Mouse (Mus musculus) hindbrain, postnatal 0 days (tissue): ENCODE data around the gene Dnah10. TPM values are rescaled to one million over a fixed set of nuclear protein-coding genes. Genes with fewer than 3 reads are reported as not detected.
A peak's percentile ranks its signal among the peaks of the same experiment; 100 is the strongest.

Source experiments
- ATAC-seq: fragments of 200-750 bp; cut with Nextera tagmentation; 2 replicates; pipeline ENCODE4 v1.8.0; 2017; ENCODE audit warnings: mild to moderate bottlenecking, moderate TSS enrichment, moderate library complexity
- DNase-seq: peaks from one replicate; pipeline ENCODE4 v3.0.0-alpha.2; 2015; ENCODE audit warnings: low spot score
- H3K27ac ChIP-seq: fragments of 300-500 bp; sonication (generic); 2 replicates; pipeline ENCODE4 v1.5.1; 2014; ENCODE audit warnings: mild to moderate bottlenecking
- H3K27me3 ChIP-seq: fragments of 300-500 bp; sonication (generic); 2 replicates; pipeline ENCODE4 v1.6.1; 2014; ENCODE audit warnings: low read length, mixed read lengths; ENCODE audit not compliant: insufficient read depth
- H3K36me3 ChIP-seq: fragments of 300-500 bp; sonication (generic); 2 replicates; pipeline ENCODE4 v1.6.1; 2014; ENCODE audit warnings: low read length, mixed read lengths; ENCODE audit not compliant: insufficient read depth
- H3K4me1 ChIP-seq: fragments of 300-500 bp; sonication (generic); 2 replicates; pipeline ENCODE4 v1.6.1; 2014; ENCODE audit warnings: antibody characterized with exemption, low read length, mixed read lengths; ENCODE audit not compliant: insufficient read depth
- H3K4me2 ChIP-seq: fragments of 300-500 bp; sonication (generic); 2 replicates; pipeline ENCODE4 v1.6.1; 2014; ENCODE audit warnings: low read depth, mild to moderate bottlenecking, low read length, moderate library complexity, mixed read lengths
- H3K4me3 ChIP-seq: fragments of 300-500 bp; sonication (generic); 2 replicates; pipeline ENCODE4 v1.5.1; 2014; ENCODE audit warnings: low read length
- H3K9ac ChIP-seq: fragments of 300-500 bp; sonication (generic); replicated peaks from 2 replicates; pipeline ENCODE4 v1.6.1; 2014; ENCODE audit warnings: mild to moderate bottlenecking, low read length, moderate library complexity, mixed read lengths
- H3K9me3 ChIP-seq: fragments of 300-500 bp; sonication (generic); 2 replicates; pipeline ENCODE4 v1.6.1; 2016; ENCODE audit warnings: low read length, mixed read lengths
- CTCF ChIP-seq: IDR thresholded peaks from 2 replicates; pipeline ENCODE4 v1.5.1; 2016; ENCODE audit warnings: antibody characterized with exemption, control low read depth, low read depth
- WGBS: fragments of 180-500 bp; shearing (Covaris S2); extraction: QIAGEN DNeasy Blood & Tissue Kit; methylation state at CpG from one replicate; pipeline ENCODE4 v1.1.7; 2014; 5-methylcytosine and 5-hydroxymethylcytosine counted together
- polyA plus RNA-seq: library from polyadenylated mRNA; unstranded; fragments of >200 nt; fragmentation: Nextera tagmentation; extraction: Ambion mirVana; gene quantifications from 2 replicates; pipeline ENCODE4 v1.2.1, GENCODE M21; 2015
- total RNA-seq: library from RNA; depleted of rRNA; stranded (reverse); fragments of >200 nt; gene quantifications from 2 replicates; pipeline ENCODE4 v1.2.3, GENCODE M21; 2014

Dnah10 gene
- total and polyA plus RNA-seq, 2 experiments from 2014 or later, result 0.31 to 3.0 TPM

DNA sequence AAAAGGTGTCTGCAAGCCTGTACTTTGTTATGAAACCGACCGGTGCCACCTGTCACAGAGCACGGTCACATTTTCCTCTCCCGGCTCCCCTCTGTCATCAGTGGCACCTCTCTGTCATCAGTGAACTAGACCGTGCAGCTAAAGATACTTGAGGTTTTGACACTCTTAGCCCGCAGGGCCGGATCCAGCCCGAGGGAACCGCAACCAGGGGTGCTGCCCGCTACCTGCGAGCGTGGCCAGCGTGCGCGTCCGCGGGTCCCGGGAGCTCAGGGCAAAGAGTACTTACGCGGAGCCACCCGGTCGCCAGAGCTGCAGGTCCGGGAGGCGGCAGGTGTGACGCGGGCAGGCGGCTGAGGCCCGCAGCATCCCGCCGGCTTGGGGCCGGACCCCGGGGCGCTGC is 136.6 kb downstream of the Dnah10 start:
- no peak for ATAC-seq

DNA sequence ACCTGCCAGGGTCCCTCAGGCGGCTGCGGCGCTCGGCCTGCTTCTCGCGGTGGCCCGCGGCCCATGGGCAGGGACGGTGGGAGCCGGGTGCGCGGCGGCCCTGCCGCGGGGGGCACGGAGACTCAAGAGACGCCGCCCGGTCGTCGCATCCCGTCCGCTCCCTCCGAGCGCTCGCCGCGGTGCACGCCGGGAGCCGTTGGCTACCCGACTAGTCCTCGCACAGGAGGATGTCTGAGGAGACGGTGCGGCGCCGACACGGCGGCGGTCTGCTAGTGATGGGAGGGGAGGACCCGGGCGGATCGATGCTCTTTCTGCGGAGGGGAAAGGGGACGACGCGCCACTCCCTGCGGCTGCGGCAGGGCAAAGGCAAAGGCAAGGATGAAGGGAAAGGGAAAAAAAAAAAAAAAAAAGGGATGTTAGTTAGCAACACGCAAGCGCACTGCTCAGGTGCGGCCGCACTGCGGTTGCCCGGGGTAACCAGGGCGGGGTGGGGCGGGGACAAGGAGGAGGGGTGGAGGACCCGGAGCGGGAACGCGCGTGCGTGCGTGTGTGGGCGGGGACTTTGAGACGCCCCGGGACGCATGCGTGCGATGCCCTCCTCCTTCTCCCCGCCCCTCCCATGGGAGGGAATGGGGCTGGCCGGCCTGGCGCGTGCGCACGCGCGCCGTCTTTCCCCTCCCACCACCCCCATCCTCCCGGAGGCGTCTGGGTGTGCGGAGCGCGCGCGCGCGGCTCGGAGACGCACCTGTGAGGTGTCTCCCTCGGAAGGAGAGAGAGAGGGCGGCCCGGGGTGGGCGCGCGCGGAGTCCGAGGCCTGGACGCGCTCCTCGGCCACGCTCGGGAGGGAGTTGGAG is 137.4 kb downstream of the Dnah10 start, which contains the start of the genes Ccdc92 and Zfp664:
Gene Ccdc92, minus strand, starts transcription at position 412 of the 854 bp plus-strand sequence.
Gene Zfp664, plus strand, starts transcription at position 679 of the 854 bp plus-strand sequence.
- peak within 1 kb of the TSS; percentile 92 for H3K27ac ChIP-seq
- TF ChIP-seq CTCF, result no peak
- peak within 1 kb of the TSS; percentile 90 for H3K4me2 ChIP-seq
- no peaks in the 10 kb centered on the region for H3K27me3 ChIP-seq
- peak within 1 kb of the TSS; percentile 98 for H3K4me3 ChIP-seq
- under 1% methylated on average over 88 of the region's 103 CpGs for WGBS
- H3K9ac ChIP-seq, result peak within 1 kb of the TSS; percentile 88
- peak; percentile 100 for DNase-seq
- H3K9me3 ChIP-seq, result no peaks in the 10 kb centered on the region
- peak; percentile 97 for ATAC-seq
- no peaks in the 10 kb centered on the region for H3K36me3 ChIP-seq
- H3K4me1 ChIP-seq, result peaks cover 6% of the 10 kb centered on the region

More for the DNA sequence above, 136.6 kb downstream of the Dnah10 start:
- Histone ChIP-seq H3K27ac (peak overlapping the region; percentile 92), H3K36me3 (no peaks in the 10 kb centered on the region), H3K4me3 (peak overlapping the region; percentile 98), H3K9ac (peak overlapping the region; percentile 88), H3K9me3 (no peaks in the 10 kb centered on the region), H3K27me3 (no peaks in the 10 kb centered on the region), H3K4me1 (peaks cover 6% of the 10 kb centered on the region), H3K4me2 (peak overlapping the region; percentile 90)
- no peak for TF ChIP-seq CTCF
- peak; percentile 20 for DNase-seq
- 0% methylated on average over 31 of the region's 33 CpGs for WGBS

DNA sequence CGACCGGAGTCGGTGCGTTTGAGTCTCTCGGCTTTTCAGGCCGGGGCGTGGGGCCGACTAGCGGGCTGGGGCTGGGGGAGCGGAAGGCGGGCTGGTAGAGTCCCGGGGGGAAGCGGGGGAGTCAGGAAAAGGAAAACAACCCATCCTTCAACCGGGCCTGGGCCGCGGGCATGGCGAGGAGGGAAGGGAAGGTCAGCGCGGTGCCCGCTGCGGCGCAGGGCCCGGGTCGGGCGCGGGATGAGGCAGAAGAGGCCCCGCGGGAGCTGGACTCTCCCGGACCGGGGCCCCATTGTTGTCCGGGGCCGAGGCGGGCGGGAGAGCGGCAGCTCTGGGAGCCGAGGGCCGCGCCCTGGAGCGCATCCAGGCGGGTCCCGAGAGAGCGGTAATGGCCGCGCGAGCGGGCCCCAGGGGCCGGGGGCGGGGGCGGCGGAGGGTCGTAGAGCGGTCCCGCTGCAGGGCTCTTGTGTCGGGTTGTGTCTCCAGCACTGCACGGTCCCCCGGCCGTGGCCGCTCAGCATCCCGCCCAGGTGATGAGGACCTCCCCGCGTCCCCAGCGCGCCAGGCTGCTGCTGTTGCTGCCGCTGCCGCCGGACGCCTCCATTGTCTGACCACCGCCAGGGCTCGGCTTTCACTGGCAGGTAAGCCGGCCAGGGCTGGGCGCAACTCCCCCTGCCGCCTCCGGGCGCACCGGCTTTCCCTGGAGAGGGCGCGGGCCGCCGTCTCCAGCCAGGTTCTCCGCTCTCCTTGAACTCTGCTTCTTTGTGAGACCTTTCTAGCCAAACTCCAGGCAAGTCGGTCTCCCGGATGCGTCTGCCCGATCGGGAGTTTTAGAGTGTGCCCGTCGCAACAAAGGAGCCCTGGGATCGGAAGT is 138.2 kb downstream of the Dnah10 start:
- H3K36me3 ChIP-seq, result no peaks in the 10 kb centered on the region
- peak overlapping the region; percentile 90 for H3K4me2 ChIP-seq
- peak; percentile 53 for DNase-seq
- H3K27me3 ChIP-seq, result no peaks in the 10 kb centered on the region
- under 1% methylated on average over 61 of the region's 88 CpGs for WGBS
- H3K9me3 ChIP-seq, result no peaks in the 10 kb centered on the region
- peaks cover 6% of the 10 kb centered on the region for H3K4me1 ChIP-seq
- no peak; the same call in 1 of the 2 replicates for ATAC-seq
- TF ChIP-seq CTCF, result peak; percentile 21
- peak overlapping the region; percentile 98 for H3K4me3 ChIP-seq
- peak overlapping the region; percentile 88 for H3K9ac ChIP-seq
- peak overlapping the region; percentile 89 for H3K27ac ChIP-seq

DNA sequence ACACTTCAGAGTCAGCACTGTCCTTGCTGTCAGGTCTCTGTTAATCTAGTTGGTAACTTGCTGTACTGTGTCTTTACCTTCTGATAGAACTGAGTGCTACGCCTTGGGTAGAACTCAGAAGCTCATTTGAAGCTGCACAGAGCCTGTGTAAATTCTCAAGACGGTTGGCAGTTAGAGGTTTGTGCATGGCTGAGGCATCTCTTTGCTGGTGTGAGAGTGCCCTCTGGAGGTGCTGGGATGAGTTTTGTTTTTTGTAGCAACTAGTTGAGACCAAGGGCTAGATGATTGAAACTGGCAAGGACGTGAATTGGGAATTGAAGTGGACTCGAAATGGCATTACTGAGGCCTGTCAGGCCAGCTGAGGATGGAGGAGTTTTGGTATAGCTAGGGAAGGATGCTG is 144.1 kb downstream of the Dnah10 start:
- Histone ChIP-seq H3K9me3 (no peaks in the 10 kb centered on the region), H3K9ac (no peak overlapping the region), H3K27ac (no peak overlapping the region), H3K4me3 (no peak overlapping the region), H3K27me3 (no peaks in the 10 kb centered on the region), H3K4me1 (peaks cover 7% of the 10 kb centered on the region), H3K4me2 (no peak overlapping the region), H3K36me3 (no peaks in the 10 kb centered on the region; the same call in 1 of the 2 replicates)
- TF ChIP-seq CTCF, result peak; percentile 82
- peak; percentile 83 for DNase-seq
- ATAC-seq, result peak; percentile 63
- 19% methylated on average over 4 of the region's 4 CpGs for WGBS

DNA sequence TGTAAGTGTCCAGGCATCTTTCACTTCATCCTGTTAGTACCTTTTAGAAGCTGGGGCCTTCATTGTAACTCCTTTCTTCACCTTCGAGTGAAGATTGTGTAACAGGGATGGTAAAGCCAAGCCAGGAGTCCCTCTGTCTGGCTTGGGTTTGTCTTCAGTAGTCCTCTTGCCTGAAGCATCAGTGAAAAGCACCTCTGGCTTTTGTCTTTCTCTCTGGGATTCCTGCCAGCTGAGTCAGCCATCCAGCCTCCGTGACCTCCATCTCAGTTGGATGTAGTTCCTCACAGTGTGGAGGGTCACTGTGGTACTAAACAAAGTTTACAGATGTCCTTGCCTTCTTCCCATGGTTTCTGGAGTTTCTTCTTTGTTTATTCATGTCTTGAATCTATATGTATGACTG is 147.1 kb downstream of the Dnah10 start:
- H3K4me3 ChIP-seq, result no peak overlapping the region
- WGBS, result 47% methylated on average over 2 of the region's 2 CpGs
- no peak overlapping the region for H3K4me2 ChIP-seq
- H3K9ac ChIP-seq, result no peak overlapping the region
- H3K4me1 ChIP-seq, result peaks cover 3% of the 10 kb centered on the region; the same call in 1 of the 2 replicates
- no peaks in the 10 kb centered on the region for H3K9me3 ChIP-seq
- no peaks in the 10 kb centered on the region; the same call in 1 of the 2 replicates for H3K36me3 ChIP-seq
- no peak for ATAC-seq
- no peak for TF ChIP-seq CTCF
- H3K27me3 ChIP-seq, result no peaks in the 10 kb centered on the region
- H3K27ac ChIP-seq, result no peak overlapping the region
- DNase-seq, result no peak

DNA sequence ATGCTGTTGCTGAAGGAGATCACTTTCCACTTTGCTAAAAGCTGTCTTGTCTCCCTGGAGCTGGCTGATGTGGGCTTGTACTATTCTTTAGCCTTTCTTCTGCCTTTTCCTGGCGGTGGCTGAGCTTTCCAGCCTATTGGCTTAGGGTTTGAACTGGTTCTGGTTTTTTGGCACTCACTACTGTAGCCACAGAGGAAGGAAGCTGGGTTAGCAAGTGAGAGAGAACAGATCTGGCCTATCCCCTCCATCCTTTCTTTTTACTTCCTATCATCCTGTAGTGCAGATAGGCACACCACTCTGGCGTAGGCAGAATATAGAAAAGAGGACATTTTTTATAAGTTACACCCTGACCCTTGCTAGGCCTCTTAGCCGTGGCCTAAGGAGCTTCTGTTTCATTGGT is 148.2 kb downstream of the Dnah10 start:
- no peak for ATAC-seq
- peaks cover 3% of the 10 kb centered on the region; the same call in 1 of the 2 replicates for H3K4me1 ChIP-seq
- TF ChIP-seq CTCF, result no peak
- H3K27ac ChIP-seq, result no peak overlapping the region
- H3K27me3 ChIP-seq, result no peaks in the 10 kb centered on the region
- H3K36me3 ChIP-seq, result no peaks in the 10 kb centered on the region; the same call in 1 of the 2 replicates
- 79% methylated on average over 3 of the region's 3 CpGs for WGBS
- no peaks in the 10 kb centered on the region for H3K9me3 ChIP-seq
- H3K4me3 ChIP-seq, result no peak overlapping the region
- no peak overlapping the region for H3K4me2 ChIP-seq
- DNase-seq, result no peak
- no peak overlapping the region for H3K9ac ChIP-seq
